Mouse (Mus musculus): ENCODE data around the gene Ptbp1. TPM values are rescaled to one million over a fixed set of nuclear protein-coding genes. Genes with fewer than 3 reads are reported as not detected.
A peak's percentile ranks its signal among the peaks of the same experiment; 100 is the strongest.

The Ptbp1 gene
- polyA plus RNA-seq, 1 experiment, result 251 TPM

- Histone ChIP-seq H3K4me3 (ENCODE audit: extremely low read depth, insufficient read depth, insufficient read length) (no peak overlapping the region), H3K27ac (ENCODE audit: insufficient read depth, low read length) (peak overlapping the region; percentile 97), H3K4me1 (ENCODE audit: control insufficient read depth, insufficient read depth, insufficient read length) (peaks cover 37% of the 10 kb centered on the region), H3K36me3 (ENCODE audit: control insufficient read depth, insufficient read depth, low read length) (peaks cover 6% of the 10 kb centered on the region; the same call in 1 of the 2 replicates), H3K27me3 (ENCODE audit: control insufficient read depth, insufficient read depth, low read length) (no peaks in the 10 kb centered on the region)
- 37% methylated on average over 9 of the region's 9 CpGs for WGBS
- TF ChIP-seq CTCF (IDR thresholded peaks at IDR 0.05; ENCODE audit: extremely low read depth, insufficient read depth, insufficient read length, insufficient replicate concordance), result no peak
- DNase-seq (ENCODE audit: low read depth in 1 of 2, low spot score in 2 of 2), result no peak
These were observed 2.0 kb upstream of the Ptbp1 start for GRCm38 (mm10) chr10:79852107-79852789.

- Histone ChIP-seq H3K27me3 (ENCODE audit: control insufficient read depth, insufficient read depth, low read length) (no peaks in the 10 kb centered on the region), H3K4me3 (ENCODE audit: extremely low read depth, insufficient read depth, insufficient read length) (peak overlapping the region; percentile 58; the same call in 1 of the 2 replicates), H3K4me1 (ENCODE audit: control insufficient read depth, insufficient read depth, insufficient read length) (peaks cover 43% of the 10 kb centered on the region), H3K36me3 (ENCODE audit: control insufficient read depth, insufficient read depth, low read length) (peaks cover 6% of the 10 kb centered on the region; the same call in 1 of the 2 replicates), H3K27ac (ENCODE audit: insufficient read depth, low read length) (peak overlapping the region; percentile 97)
- 43% methylated on average over 8 of the region's 8 CpGs for WGBS
- DNase-seq (ENCODE audit: low read depth in 1 of 2, low spot score in 2 of 2), result no peak
- TF ChIP-seq POLR2A (IDR thresholded peaks at IDR 0.05; ENCODE audit: low read depth, low read length) (no peak), CTCF (IDR thresholded peaks at IDR 0.05; ENCODE audit: extremely low read depth, insufficient read depth, insufficient read length, insufficient replicate concordance) (no peak)
These were observed 1.4 kb upstream of the Ptbp1 start for GRCm38 (mm10) chr10:79852827-79853226.

- WGBS, result 3% methylated on average over 15 of the region's 15 CpGs
- Histone ChIP-seq H3K4me1 (ENCODE audit: control insufficient read depth, insufficient read depth, insufficient read length) (peaks cover 47% of the 10 kb centered on the region), H3K27ac (ENCODE audit: insufficient read depth, low read length) (peak overlapping the region; percentile 97), H3K4me3 (ENCODE audit: extremely low read depth, insufficient read depth, insufficient read length) (peak overlapping the region; percentile 58), H3K36me3 (ENCODE audit: control insufficient read depth, insufficient read depth, low read length) (peaks cover 8% of the 10 kb centered on the region; the same call in 1 of the 2 replicates), H3K27me3 (ENCODE audit: control insufficient read depth, insufficient read depth, low read length) (no peaks in the 10 kb centered on the region)
- DNase-seq (ENCODE audit: low read depth in 1 of 2, low spot score in 2 of 2), result peak in 1 of 2 experiments; percentile 65
- TF ChIP-seq POLR2A (IDR thresholded peaks at IDR 0.05; ENCODE audit: low read depth, low read length) (no peak), CTCF (IDR thresholded peaks at IDR 0.05; ENCODE audit: extremely low read depth, insufficient read depth, insufficient read length, insufficient replicate concordance) (no peak)
These were observed 835 bp upstream of the Ptbp1 start for GRCm38 (mm10) chr10:79853392-79853791.

GRCm38 (mm10) chr10:79854801-79855541 lies 744 bp downstream of the Ptbp1 start:
- H3K27me3 ChIP-seq (ENCODE audit: control insufficient read depth, insufficient read depth, low read length), result no peaks in the 10 kb centered on the region
- peak overlapping the region; percentile 99 for H3K27ac ChIP-seq (ENCODE audit: insufficient read depth, low read length)
- H3K36me3 ChIP-seq (ENCODE audit: control insufficient read depth, insufficient read depth, low read length), result peaks cover 19% of the 10 kb centered on the region
- DNase-seq (ENCODE audit: low read depth in 1 of 2, low spot score in 2 of 2), result peak; percentile 36 to 74
- H3K4me3 ChIP-seq (ENCODE audit: extremely low read depth, insufficient read depth, insufficient read length), result peak overlapping the region; percentile 94
- TF ChIP-seq CTCF (IDR thresholded peaks at IDR 0.05; ENCODE audit: extremely low read depth, insufficient read depth, insufficient read length, insufficient replicate concordance) (no peak), POLR2A (IDR thresholded peaks at IDR 0.05; ENCODE audit: low read depth, low read length) (no peak)
- WGBS, result under 1% methylated on average over 83 of the region's 83 CpGs
- H3K4me1 ChIP-seq (ENCODE audit: control insufficient read depth, insufficient read depth, insufficient read length), result peaks cover 43% of the 10 kb centered on the region

- Histone ChIP-seq H3K4me3 (ENCODE audit: extremely low read depth, insufficient read depth, insufficient read length) (peak overlapping the region; percentile 94), H3K27me3 (ENCODE audit: control insufficient read depth, insufficient read depth, low read length) (no peaks in the 10 kb centered on the region), H3K27ac (ENCODE audit: insufficient read depth, low read length) (peak overlapping the region; percentile 99), H3K4me1 (ENCODE audit: control insufficient read depth, insufficient read depth, insufficient read length) (peaks cover 39% of the 10 kb centered on the region), H3K36me3 (ENCODE audit: control insufficient read depth, insufficient read depth, low read length) (peaks cover 26% of the 10 kb centered on the region)
- TF ChIP-seq CTCF (IDR thresholded peaks at IDR 0.05; ENCODE audit: extremely low read depth, insufficient read depth, insufficient read length, insufficient replicate concordance) (no peak), POLR2A (IDR thresholded peaks at IDR 0.05; ENCODE audit: low read depth, low read length) (no peak)
- DNase-seq (ENCODE audit: low read depth in 1 of 2, low spot score in 2 of 2), result no peak
- under 1% methylated on average over 10 of the region's 10 CpGs for WGBS
These were observed 1.4 kb downstream of the Ptbp1 start for GRCm38 (mm10) chr10:79855558-79856184.

- Histone ChIP-seq H3K4me3 (ENCODE audit: extremely low read depth, insufficient read depth, insufficient read length) (peak overlapping the region; percentile 34), H3K27me3 (ENCODE audit: control insufficient read depth, insufficient read depth, low read length) (no peaks in the 10 kb centered on the region), H3K4me1 (ENCODE audit: control insufficient read depth, insufficient read depth, insufficient read length) (peaks cover 39% of the 10 kb centered on the region), H3K36me3 (ENCODE audit: control insufficient read depth, insufficient read depth, low read length) (peaks cover 32% of the 10 kb centered on the region), H3K27ac (ENCODE audit: insufficient read depth, low read length) (peak overlapping the region; percentile 34; the same call in 1 of the 2 replicates)
- TF ChIP-seq CTCF (IDR thresholded peaks at IDR 0.05; ENCODE audit: extremely low read depth, insufficient read depth, insufficient read length, insufficient replicate concordance), result no peak
- TF ChIP-seq POLR2A (IDR thresholded peaks at IDR 0.05; ENCODE audit: low read depth, low read length), result no peak
- no peak for DNase-seq (ENCODE audit: low read depth in 1 of 2, low spot score in 2 of 2)
- 19% methylated on average over 6 of the region's 6 CpGs for WGBS
These were observed 2.1 kb downstream of the Ptbp1 start for GRCm38 (mm10) chr10:79856280-79856679.

All from spleen, adult 2 months (tissue).